Mouse (Mus musculus): ENCODE measurements around the gene Smarcal1. TPM values are rescaled to one million over a fixed set of nuclear protein-coding genes. Genes with fewer than 3 reads are reported as not detected.

Smarcal1 gene
- 3.1 TPM for polyA plus RNA-seq (2014; fragmentation: Illumina TruSeq; extraction: RNeasy Lipid Tissue Mini Kit (QIAGEN cat#74804); ENCODE audit: low read depth, low replicate concordance)

DNA sequence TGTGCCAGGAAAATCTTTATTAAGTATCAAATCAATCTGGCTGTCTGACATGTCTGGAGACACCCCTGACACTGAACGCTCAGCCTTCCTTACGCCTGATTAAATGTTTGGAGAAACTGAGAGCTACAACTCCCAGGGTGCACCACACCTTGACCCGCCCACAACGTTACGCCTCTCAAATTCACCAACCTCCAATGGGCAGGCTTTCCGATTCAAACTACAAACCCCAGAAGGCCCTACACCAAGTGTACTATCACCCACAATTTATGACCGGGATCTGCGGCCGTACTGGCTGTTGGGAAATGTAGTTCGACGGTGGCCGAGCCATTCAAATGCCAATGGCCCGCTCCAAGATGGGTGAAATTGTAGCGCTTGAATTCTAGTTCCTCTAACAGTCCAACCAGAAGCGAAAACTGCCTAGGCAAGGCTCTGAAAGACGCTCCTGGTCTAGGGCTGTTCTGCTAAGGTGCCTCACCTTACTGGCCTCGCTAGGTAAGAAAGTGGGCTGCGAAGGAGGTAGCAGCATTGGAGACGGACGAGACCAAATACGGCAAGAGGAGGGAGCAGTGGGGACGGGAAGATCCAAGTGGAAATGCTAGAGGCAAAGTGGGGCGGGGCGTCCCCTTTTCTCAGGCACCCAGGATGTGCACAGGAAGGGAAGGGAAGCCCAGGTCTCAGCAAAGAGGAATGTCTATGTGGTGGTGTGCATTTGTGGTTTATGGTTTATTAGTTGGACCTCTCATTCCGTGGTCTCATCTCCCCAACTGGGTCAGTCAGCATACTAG lies at the start of gene Smarcal1:
Gene Smarcal1, plus strand, starts transcription at position 305 of the 785 bp plus-strand sequence.

GRCm38 (mm10) chr1:72536611-72537351 lies 46.3 kb upstream of the Smarcal1 start, which contains the start of gene March4:
Gene March4 (minus strand): TSS chr1:72536930.

Other genes starting within 250 kb of the Smarcal1 start
- gene March4, start 46.3 kb upstream of the Smarcal1 start, polyA plus RNA-seq (2014; fragmentation: Illumina TruSeq; extraction: RNeasy Lipid Tissue Mini Kit (QIAGEN cat#74804); ENCODE audit: low read depth, low replicate concordance): 0.08 TPM
- gene Ankar, start 117.3 kb downstream of the Smarcal1 start, polyA plus RNA-seq (2014; fragmentation: Illumina TruSeq; extraction: RNeasy Lipid Tissue Mini Kit (QIAGEN cat#74804); ENCODE audit: low read depth, low replicate concordance): 167 TPM
- gene Rpl37a, start 128.0 kb downstream of the Smarcal1 start, polyA plus RNA-seq (2014; fragmentation: Illumina TruSeq; extraction: RNeasy Lipid Tissue Mini Kit (QIAGEN cat#74804); ENCODE audit: low read depth, low replicate concordance): 30.7 TPM
- not detected for gene Igfbp2, start 241.3 kb downstream of the Smarcal1 start, polyA plus RNA-seq (2014; fragmentation: Illumina TruSeq; extraction: RNeasy Lipid Tissue Mini Kit (QIAGEN cat#74804); ENCODE audit: low read depth, low replicate concordance)

All from testis, adult 10 weeks (tissue).